Mouse (Mus musculus): ENCODE results near the gene Src. TPM values are rescaled to one million over a fixed set of nuclear protein-coding genes. Genes with fewer than 3 reads are reported as not detected.

The Src gene
- total RNA-seq, 2 experiments from 2014 or later: 13.3 to 13.6 TPM

Other genes with a start within 250 kb of the Src start
- gene Rbl1, start 213.9 kb upstream of the Src start, total RNA-seq (2021): 10 to 100 TPM; 11.8 to 13.3 TPM
- gene Rpn2, start 139.4 kb upstream of the Src start, total RNA-seq (2021): 100 to 1,000 TPM; 142 to 155 TPM
- under 1 TPM; 0.16 to 0.29 TPM for gene Mroh8, start 138.9 kb upstream of the Src start, total RNA-seq (2021)
- not detected for gene Ghrh, start 70.9 kb upstream of the Src start, total RNA-seq (2021)
- 10 to 100 TPM; 32.4 to 32.9 TPM for gene Manbal, start 50.9 kb upstream of the Src start, total RNA-seq (2021)
- gene Nnat, start 141.6 kb downstream of the Src start, total RNA-seq (2021): 10 to 100 TPM; 20.2 to 41.1 TPM
- 10 to 100 TPM; 41.0 to 43.3 TPM for gene Blcap, start 152.8 kb downstream of the Src start, total RNA-seq (2021)

Measured in gastrocnemius, postnatal 4 days (tissue).